Mouse (Mus musculus) stomach, postnatal 0 days (tissue): ENCODE data around the gene Srsf4. TPM values are rescaled to one million over a fixed set of nuclear protein-coding genes. Genes with fewer than 3 reads are reported as not detected.

ENCODE experiments used
- ATAC-seq: fragments of 200-750 bp; cut with Nextera tagmentation; 2 replicates; pipeline ENCODE4 v1.8.0; 2017; ENCODE audit not compliant: low FRiP score, low TSS enrichment
- DNase-seq: peaks from one replicate; pipeline ENCODE4 v3.0.0-alpha.2; 2016; ENCODE audit warnings: low spot score
- H3K27ac ChIP-seq: fragments of 300-500 bp; sonication (generic); replicated peaks from 2 replicates; pipeline ENCODE4 v1.5.1; 2014; ENCODE audit warnings: mild to moderate bottlenecking, control low read depth
- H3K27me3 ChIP-seq: fragments of 300-500 bp; sonication (generic); 2 replicates; pipeline ENCODE4 v1.6.1; 2014; ENCODE audit warnings: low read length; ENCODE audit not compliant: control insufficient read depth, insufficient read depth
- H3K36me3 ChIP-seq: fragments of 300-500 bp; sonication (generic); 2 replicates; pipeline ENCODE4 v1.6.1; 2014; ENCODE audit warnings: low read length, mixed read lengths; ENCODE audit not compliant: control insufficient read depth, insufficient read depth
- H3K4me1 ChIP-seq: fragments of 300-500 bp; sonication (generic); replicated peaks from 2 replicates; pipeline ENCODE4 v1.6.1; 2014; ENCODE audit warnings: antibody characterized with exemption; ENCODE audit not compliant: control insufficient read depth, insufficient read depth
- H3K4me2 ChIP-seq: fragments of 300-500 bp; sonication (generic); replicated peaks from 2 replicates; pipeline ENCODE4 v1.6.1; 2014; ENCODE audit warnings: low read depth, mild to moderate bottlenecking, control low read depth, moderate library complexity
- H3K4me3 ChIP-seq: fragments of 300-500 bp; sonication (generic); 2 replicates; pipeline ENCODE4 v1.5.1; 2014; ENCODE audit warnings: low read depth, low read length, control low read depth
- H3K9ac ChIP-seq: fragments of 300-500 bp; sonication (generic); 2 replicates; pipeline ENCODE4 v1.6.1; 2014; ENCODE audit warnings: mild to moderate bottlenecking, low read length, control low read depth, mixed read lengths
- H3K9me3 ChIP-seq: fragments of 300-500 bp; sonication (generic); 2 replicates; pipeline ENCODE4 v1.6.1; 2016; ENCODE audit warnings: low read length; ENCODE audit not compliant: control insufficient read depth
- CTCF ChIP-seq: IDR thresholded peaks from 2 replicates; pipeline ENCODE4 v1.5.1; 2016; ENCODE audit warnings: antibody characterized with exemption, low read depth, mild to moderate bottlenecking, moderate library complexity
- EP300 ChIP-seq: optimal IDR thresholded peaks from 2 replicates; pipeline ENCODE3; 2016; ENCODE audit warnings: antibody characterized with exemption
- WGBS: fragments of 180-500 bp; shearing (Covaris S2); extraction: QIAGEN DNeasy Blood & Tissue Kit; methylation state at CpG from one replicate; pipeline ENCODE4 v1.1.7; 2014; 5-methylcytosine and 5-hydroxymethylcytosine counted together
- polyA plus RNA-seq: library from polyadenylated mRNA; unstranded; fragments of >200 nt; fragmentation: Nextera tagmentation; extraction: Ambion mirVana; gene quantifications from 2 replicates; pipeline ENCODE4 v1.2.1, GENCODE M21; 2015

Srsf4 gene
- polyA plus RNA-seq, 1 experiment from 2014 or later: 38.3 TPM

DNA sequence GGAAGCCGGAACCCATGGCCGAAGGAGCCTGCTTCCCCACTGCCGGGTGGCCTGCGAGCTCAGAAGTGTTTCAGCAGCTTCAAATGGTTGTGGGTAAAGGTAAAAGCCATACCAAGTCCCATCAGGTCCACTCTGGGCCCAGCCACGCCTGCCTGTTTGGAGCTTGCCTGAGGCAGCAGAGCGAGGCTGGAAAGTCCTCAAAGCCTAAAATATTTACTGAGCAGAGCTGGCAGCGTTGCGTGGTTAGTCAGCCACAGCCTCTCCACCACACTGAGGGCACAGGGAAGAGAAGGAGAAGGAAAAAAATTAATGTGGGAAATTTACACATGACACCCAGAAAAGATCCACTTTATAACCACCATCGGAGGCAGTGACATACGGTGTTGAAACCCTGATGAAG lies 40.1 kb downstream of the Srsf4 start:
- no peak overlapping the region for H3K4me2 ChIP-seq
- H3K27me3 ChIP-seq: 0 out of 2 replicates have a peak, but pooled peaks cover 2% of the 10 kb centered on the region
- peaks cover 5% of the 10 kb centered on the region; the same call in 1 of the 2 replicates for H3K4me1 ChIP-seq
- H3K9me3 ChIP-seq: no peaks in the 10 kb centered on the region
- no peak overlapping the region for H3K27ac ChIP-seq
- no peak overlapping the region for H3K4me3 ChIP-seq
- DNase-seq (no peak), ATAC-seq (no peak)
- no peaks in the 10 kb centered on the region for H3K36me3 ChIP-seq
- WGBS: 57% methylated on average over 10 of the region's 10 CpGs
- 0 out of 2 replicates have a peak overlapping the region, but pooled peaks have one; percentile 23 for H3K9ac ChIP-seq
- no peak for TF ChIP-seq CTCF
- no peak for TF ChIP-seq EP300

DNA sequence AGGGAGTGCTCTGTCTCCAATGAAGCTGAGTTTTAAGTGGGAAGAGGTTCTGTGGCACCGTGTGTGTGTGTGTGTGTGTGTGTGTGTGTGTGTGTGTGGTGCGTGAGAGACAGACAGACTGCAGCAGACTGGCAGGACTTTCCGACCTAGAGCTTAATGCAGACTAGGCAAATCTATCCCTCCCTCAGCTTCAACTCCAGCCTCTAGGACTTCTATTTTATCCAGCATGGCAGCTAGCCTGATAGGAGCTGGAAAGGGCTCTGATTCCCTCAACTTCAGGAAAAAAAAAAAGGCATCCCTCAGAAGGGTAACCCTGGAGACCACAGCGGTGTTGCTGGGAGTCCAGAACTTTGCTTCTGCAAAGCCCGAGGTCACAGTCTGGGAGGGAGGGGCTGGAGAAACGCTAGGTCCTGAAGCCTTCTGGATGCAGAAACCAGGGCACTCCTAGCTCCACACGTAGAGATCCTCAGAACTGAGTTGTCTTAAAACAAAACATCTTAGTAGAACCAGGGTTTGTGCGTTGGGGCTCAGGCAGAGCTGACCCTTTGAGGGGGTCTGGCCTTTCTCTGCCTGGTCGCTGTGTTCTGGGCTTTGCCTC lies 40.7 kb downstream of the Srsf4 start:
- Histone ChIP-seq H3K36me3 (no peaks in the 10 kb centered on the region), H3K4me3 (no peak overlapping the region), H3K9ac (no peak overlapping the region), H3K4me2 (no peak overlapping the region), H3K4me1 (peaks cover 5% of the 10 kb centered on the region; the same call in 1 of the 2 replicates), H3K27me3 (0 out of 2 replicates have a peak, but pooled peaks cover 2% of the 10 kb centered on the region), H3K27ac (no peak overlapping the region), H3K9me3 (no peaks in the 10 kb centered on the region)
- no peak for ATAC-seq
- TF ChIP-seq CTCF (no peak), EP300 (no peak)
- no peak for DNase-seq
- WGBS: 36% methylated on average over 9 of the region's 9 CpGs

- 6% methylated on average over 31 of the region's 31 CpGs for WGBS
- H3K27me3 ChIP-seq: peaks cover 4% of the 10 kb centered on the region; the same call in 1 of the 2 replicates
- TF ChIP-seq CTCF: no peak
- H3K9me3 ChIP-seq: no peaks in the 10 kb centered on the region
- no peak overlapping the region for H3K27ac ChIP-seq
- peaks cover 5% of the 10 kb centered on the region; the same call in 1 of the 2 replicates for H3K4me1 ChIP-seq
- H3K9ac ChIP-seq: peak overlapping the region; percentile 27; the same call in 1 of the 2 replicates
- peak overlapping the region; percentile 46 for H3K4me2 ChIP-seq
- ATAC-seq (no peak), DNase-seq (no peak)
- peak overlapping the region; percentile 27 for H3K4me3 ChIP-seq
- H3K36me3 ChIP-seq: no peaks in the 10 kb centered on the region
Observed at GRCm38 (mm10) chr4:131914891-131915469, 41.6 kb downstream of the Srsf4 start.

GRCm38 (mm10) chr4:131915821-131916328 lies 42.5 kb downstream of the Srsf4 start:
- DNase-seq (no peak), ATAC-seq (no peak)
- 0 out of 2 replicates have a peak, but pooled peaks cover under 1% of the 10 kb centered on the region for H3K4me1 ChIP-seq
- peaks cover 5% of the 10 kb centered on the region; the same call in 1 of the 2 replicates for H3K27me3 ChIP-seq
- TF ChIP-seq EP300 (no peak), CTCF (no peak)
- no peak overlapping the region for H3K4me3 ChIP-seq
- H3K27ac ChIP-seq: no peak overlapping the region
- no peaks in the 10 kb centered on the region for H3K36me3 ChIP-seq
- 46% methylated on average over 13 of the region's 13 CpGs for WGBS
- no peak overlapping the region for H3K4me2 ChIP-seq
- no peaks in the 10 kb centered on the region for H3K9me3 ChIP-seq
- H3K9ac ChIP-seq: no peak overlapping the region

DNA sequence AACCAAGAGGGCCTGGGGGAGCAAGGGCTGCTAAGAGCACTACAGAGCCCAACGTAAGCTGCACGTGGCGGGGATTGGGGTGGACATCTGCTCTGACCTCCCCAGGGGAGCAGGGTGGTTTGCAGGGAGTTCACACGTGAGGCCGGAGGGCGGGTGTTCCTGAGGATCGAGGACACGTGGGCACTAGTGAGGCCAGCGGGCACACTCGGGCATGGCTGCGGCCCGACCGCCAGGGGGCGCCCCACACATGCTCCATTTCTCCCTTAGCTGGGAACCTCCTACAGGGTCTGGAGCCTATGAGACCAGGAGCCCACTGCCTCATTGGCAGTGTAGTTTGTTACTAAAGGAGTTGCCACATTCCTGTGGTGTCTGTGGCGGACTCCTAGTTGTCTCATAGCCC lies 43.0 kb downstream of the Srsf4 start:
- H3K36me3 ChIP-seq: no peaks in the 10 kb centered on the region
- H3K9me3 ChIP-seq: no peaks in the 10 kb centered on the region
- peak; percentile 32 for ATAC-seq
- TF ChIP-seq CTCF (peak; percentile 94), EP300 (no peak)
- H3K27me3 ChIP-seq: peaks cover 5% of the 10 kb centered on the region; the same call in 1 of the 2 replicates
- H3K27ac ChIP-seq: no peak overlapping the region
- 0 out of 2 replicates have a peak, but pooled peaks cover 2% of the 10 kb centered on the region for H3K4me1 ChIP-seq
- DNase-seq: peak; percentile 87
- WGBS: 14% methylated on average over 15 of the region's 15 CpGs
- H3K4me3 ChIP-seq: no peak overlapping the region
- H3K4me2 ChIP-seq: no peak overlapping the region
- H3K9ac ChIP-seq: no peak overlapping the region
